Mouse (Mus musculus): ENCODE data around the gene Crispld2. TPM values are rescaled to one million over a fixed set of nuclear protein-coding genes. Genes with fewer than 3 reads are reported as not detected.

Crispld2 gene
- polyA plus RNA-seq, 1 experiment from 2014 or later: 3.4 TPM

DNA sequence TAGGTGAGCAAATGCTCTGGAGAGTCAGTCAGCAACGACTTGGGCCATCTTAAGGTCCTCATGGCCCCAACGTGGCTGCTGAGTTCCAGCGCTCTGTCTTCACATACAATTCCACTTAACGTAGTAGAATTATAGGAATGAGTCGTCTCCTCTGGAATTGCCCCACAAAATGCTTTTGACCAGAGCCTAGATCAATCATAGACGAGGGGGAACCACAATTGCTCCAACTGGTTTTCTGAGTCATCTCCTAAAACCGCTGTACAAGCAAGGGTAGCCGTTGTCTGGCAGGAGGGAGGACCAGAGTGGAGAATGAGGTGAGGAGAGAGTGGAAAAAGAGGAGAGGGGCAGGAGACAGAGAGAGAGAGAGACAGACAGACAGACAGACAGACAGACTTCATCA, 23.7 kb downstream of the Crispld2 start:
- Histone ChIP-seq H3K4me3 (no peak overlapping the region), H3K27ac (no peak overlapping the region), H3K4me2 (no peak overlapping the region), H3K9ac (no peak overlapping the region), H3K36me3 (no peaks in the 10 kb centered on the region), H3K27me3 (peaks cover 11% of the 10 kb centered on the region), H3K4me1 (replicated peaks) (peaks cover 16% of the 10 kb centered on the region), H3K9me3 (replicated peaks) (no peaks in the 10 kb centered on the region)
- 87% methylated on average over 8 of the region's 8 CpGs for WGBS
- no peak for ATAC-seq (replicated peaks; ENCODE audit: insufficient number of reproducible peaks, insufficient read depth, low FRiP score, low read depth)

DNA sequence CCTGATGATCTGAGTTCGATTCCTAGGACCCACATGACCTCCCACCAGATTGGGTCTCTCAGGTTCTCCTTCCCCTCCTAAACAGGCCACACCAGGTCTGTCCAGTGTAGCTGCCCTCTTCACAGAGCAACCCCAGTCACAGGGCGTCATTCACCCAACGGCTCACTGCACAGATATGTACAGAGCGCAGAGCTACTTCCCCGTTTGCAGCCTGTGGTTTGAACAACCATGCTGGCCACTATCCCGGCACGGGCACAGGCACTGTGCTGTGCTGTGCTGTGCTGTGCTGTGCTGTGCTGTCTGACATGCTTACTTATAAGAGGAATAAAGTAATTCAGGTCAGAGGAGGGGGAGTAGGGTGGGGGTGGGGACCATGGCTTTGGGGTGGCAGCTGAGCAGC, 24.2 kb downstream of the Crispld2 start:
- 69% methylated on average over 7 of the region's 7 CpGs for WGBS
- H3K27ac ChIP-seq: no peak overlapping the region
- H3K36me3 ChIP-seq: no peaks in the 10 kb centered on the region
- H3K4me3 ChIP-seq: no peak overlapping the region
- H3K27me3 ChIP-seq: peaks cover 11% of the 10 kb centered on the region
- H3K4me2 ChIP-seq: no peak overlapping the region
- no peak for ATAC-seq (replicated peaks; ENCODE audit: insufficient number of reproducible peaks, insufficient read depth, low FRiP score, low read depth)
- no peaks in the 10 kb centered on the region for H3K9me3 ChIP-seq (replicated peaks)
- H3K9ac ChIP-seq: no peak overlapping the region
- peaks cover 16% of the 10 kb centered on the region for H3K4me1 ChIP-seq (replicated peaks)

DNA sequence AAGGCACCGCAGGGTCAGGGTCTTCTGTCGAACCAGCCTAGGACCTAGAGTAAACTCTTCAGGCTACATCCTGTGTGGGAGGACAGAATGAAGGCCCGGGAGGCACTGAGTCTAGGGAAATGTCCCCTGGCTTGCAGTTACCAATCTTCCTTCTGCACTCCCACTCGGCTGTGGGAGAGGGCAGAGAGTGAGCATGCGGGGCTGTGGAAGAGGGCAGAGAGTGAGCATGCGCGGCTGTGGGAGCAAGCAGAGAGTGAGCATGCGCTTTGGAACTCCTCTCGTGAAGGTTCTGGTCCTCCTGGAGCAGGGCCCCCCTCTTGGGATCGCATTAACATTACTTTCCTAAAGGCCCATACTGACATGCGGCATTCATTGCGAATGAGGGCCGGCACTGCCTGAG, 25.1 kb downstream of the Crispld2 start:
- ATAC-seq (replicated peaks; ENCODE audit: insufficient number of reproducible peaks, insufficient read depth, low FRiP score, low read depth): no peak
- Histone ChIP-seq H3K9ac (no peak overlapping the region), H3K27ac (no peak overlapping the region), H3K4me3 (no peak overlapping the region), H3K4me1 (replicated peaks) (peaks cover 16% of the 10 kb centered on the region), H3K4me2 (no peak overlapping the region), H3K27me3 (peaks cover 5% of the 10 kb centered on the region; the same call in 1 of the 2 replicates), H3K9me3 (replicated peaks) (no peaks in the 10 kb centered on the region), H3K36me3 (no peaks in the 10 kb centered on the region)
- 86% methylated on average over 13 of the region's 13 CpGs for WGBS

DNA sequence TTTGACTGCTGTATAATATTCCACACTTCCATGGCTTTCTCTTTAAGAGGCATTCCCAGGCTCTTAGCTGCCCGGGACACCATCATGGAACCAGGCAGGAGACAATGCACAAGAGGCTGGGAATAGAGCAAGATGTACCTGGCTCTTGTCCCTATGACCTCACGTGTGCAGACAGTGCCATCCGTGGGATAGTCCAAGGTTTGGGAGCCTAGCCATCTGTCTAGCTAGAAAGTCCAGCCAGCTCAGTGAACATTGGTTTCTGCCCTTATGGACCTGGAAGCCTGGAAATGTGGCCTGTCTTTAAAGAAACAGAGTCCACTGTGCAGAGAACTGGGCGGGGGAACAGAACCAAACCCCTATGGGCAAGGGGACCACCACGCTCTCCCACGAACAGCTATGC, 25.5 kb downstream of the Crispld2 start:
- no peak overlapping the region for H3K9ac ChIP-seq
- WGBS: 94% methylated on average over 6 of the region's 6 CpGs
- H3K4me2 ChIP-seq: no peak overlapping the region
- no peak overlapping the region for H3K27ac ChIP-seq
- no peak for ATAC-seq (replicated peaks; ENCODE audit: insufficient number of reproducible peaks, insufficient read depth, low FRiP score, low read depth)
- peaks cover 4% of the 10 kb centered on the region; the same call in 1 of the 2 replicates for H3K27me3 ChIP-seq
- no peaks in the 10 kb centered on the region for H3K36me3 ChIP-seq
- peaks cover 16% of the 10 kb centered on the region for H3K4me1 ChIP-seq (replicated peaks)
- no peaks in the 10 kb centered on the region for H3K9me3 ChIP-seq (replicated peaks)
- no peak overlapping the region for H3K4me3 ChIP-seq

DNA sequence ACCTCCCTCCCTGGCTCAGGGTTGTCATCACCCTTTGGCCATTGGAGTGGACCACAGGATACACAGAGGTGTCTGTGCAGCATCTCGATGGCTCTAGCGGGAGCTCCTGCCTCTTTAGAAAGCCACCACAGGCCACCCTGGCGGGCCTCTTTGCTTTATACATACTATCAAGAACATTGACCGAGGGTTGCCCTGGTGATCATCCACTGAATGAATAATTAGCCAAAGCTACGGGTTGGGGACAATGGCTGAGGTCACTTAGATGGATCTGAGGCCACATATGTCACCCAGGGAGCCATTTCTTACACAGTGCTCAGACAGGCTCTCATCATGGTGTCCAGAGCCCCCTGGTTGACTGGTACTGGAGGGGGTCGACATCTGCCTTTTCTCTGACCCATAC, 26.1 kb downstream of the Crispld2 start:
- Histone ChIP-seq H3K4me1 (replicated peaks) (peaks cover 12% of the 10 kb centered on the region), H3K9ac (no peak overlapping the region), H3K27ac (no peak overlapping the region), H3K9me3 (replicated peaks) (no peaks in the 10 kb centered on the region), H3K4me2 (no peak overlapping the region), H3K27me3 (peaks cover 4% of the 10 kb centered on the region; the same call in 1 of the 2 replicates), H3K36me3 (no peaks in the 10 kb centered on the region), H3K4me3 (no peak overlapping the region)
- WGBS: 81% methylated on average over 6 of the region's 6 CpGs
- no peak for ATAC-seq (replicated peaks; ENCODE audit: insufficient number of reproducible peaks, insufficient read depth, low FRiP score, low read depth)

DNA sequence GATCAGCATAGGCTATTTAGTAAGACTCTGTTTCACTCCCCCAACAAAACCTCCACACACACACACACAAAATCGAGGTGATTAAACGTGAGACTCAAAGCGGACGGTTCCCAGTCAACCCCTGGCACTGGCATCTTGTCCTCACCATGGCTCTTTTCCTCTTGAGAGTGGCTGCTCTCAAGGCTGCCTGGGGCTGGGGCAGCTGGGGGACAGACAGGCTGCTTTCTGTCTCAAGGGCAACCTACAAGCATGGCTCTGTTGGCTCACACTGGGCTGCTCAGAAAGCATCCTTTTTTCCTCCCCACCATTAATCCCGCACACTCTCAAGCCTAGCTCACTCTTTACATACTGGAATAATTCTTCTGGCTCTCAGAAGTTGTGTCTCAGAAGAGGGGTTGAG, 27.1 kb downstream of the Crispld2 start:
- peaks cover 4% of the 10 kb centered on the region for H3K4me1 ChIP-seq (replicated peaks)
- ATAC-seq (replicated peaks; ENCODE audit: insufficient number of reproducible peaks, insufficient read depth, low FRiP score, low read depth): no peak
- H3K9me3 ChIP-seq (replicated peaks): no peaks in the 10 kb centered on the region
- 82% methylated on average over 5 of the region's 5 CpGs for WGBS
- no peak overlapping the region for H3K4me3 ChIP-seq
- H3K27ac ChIP-seq: no peak overlapping the region
- no peak overlapping the region for H3K9ac ChIP-seq
- H3K27me3 ChIP-seq: peaks cover 4% of the 10 kb centered on the region; the same call in 1 of the 2 replicates
- H3K4me2 ChIP-seq: no peak overlapping the region
- H3K36me3 ChIP-seq: no peaks in the 10 kb centered on the region

DNA sequence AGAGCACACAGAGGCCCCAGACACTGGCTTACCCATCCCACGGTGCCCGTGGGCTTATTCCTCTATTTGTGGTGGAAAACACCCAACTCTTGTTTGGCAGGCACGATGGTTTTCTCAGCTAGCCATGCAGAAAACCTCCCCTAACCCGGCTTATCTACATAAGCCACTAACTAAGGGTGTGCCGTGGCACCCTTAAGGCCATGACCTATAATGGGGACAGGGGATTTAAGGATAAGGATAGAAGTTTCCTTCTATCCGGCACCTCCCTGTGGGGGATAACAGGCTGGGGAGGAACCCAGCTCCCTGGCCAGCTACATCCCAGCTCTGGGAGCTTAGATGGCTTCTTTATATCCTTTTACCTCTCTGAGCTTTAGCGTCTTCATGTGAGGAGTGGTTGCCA, 28.1 kb downstream of the Crispld2 start:
- 65% methylated on average over 7 of the region's 7 CpGs for WGBS
- Histone ChIP-seq H3K4me2 (no peak overlapping the region), H3K4me1 (replicated peaks) (no peaks in the 10 kb centered on the region), H3K36me3 (no peaks in the 10 kb centered on the region), H3K27me3 (peaks cover 4% of the 10 kb centered on the region; the same call in 1 of the 2 replicates), H3K27ac (no peak overlapping the region), H3K9me3 (replicated peaks) (no peaks in the 10 kb centered on the region), H3K4me3 (no peak overlapping the region), H3K9ac (no peak overlapping the region)
- ATAC-seq (replicated peaks; ENCODE audit: insufficient number of reproducible peaks, insufficient read depth, low FRiP score, low read depth): no peak

DNA sequence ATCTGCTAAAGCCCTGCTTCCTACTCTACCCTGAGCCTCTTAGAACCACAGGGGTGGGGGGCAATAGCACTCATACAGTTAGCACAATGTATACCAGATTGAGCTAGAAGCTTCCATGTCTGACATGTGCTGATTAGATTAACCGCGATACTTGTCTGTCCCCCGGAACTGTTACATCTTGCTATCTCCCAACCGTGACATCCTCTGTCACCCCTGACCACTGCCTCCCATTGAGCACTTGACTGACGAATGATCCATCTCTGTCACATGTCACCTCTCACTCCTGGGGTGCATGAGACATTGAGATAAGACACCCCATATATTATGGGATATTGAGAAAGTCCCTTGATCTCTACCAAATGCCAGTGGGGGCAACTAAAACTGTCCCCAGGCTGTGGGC, 34.0 kb downstream of the Crispld2 start:
- Histone ChIP-seq H3K9ac (no peak overlapping the region), H3K9me3 (replicated peaks) (no peaks in the 10 kb centered on the region), H3K27me3 (0 out of 2 replicates have a peak, but pooled peaks cover 7% of the 10 kb centered on the region), H3K4me3 (no peak overlapping the region), H3K4me2 (no peak overlapping the region), H3K4me1 (replicated peaks) (no peaks in the 10 kb centered on the region), H3K36me3 (no peaks in the 10 kb centered on the region), H3K27ac (no peak overlapping the region)
- WGBS: 44% methylated on average over 5 of the region's 5 CpGs
- no peak for ATAC-seq (replicated peaks; ENCODE audit: insufficient number of reproducible peaks, insufficient read depth, low FRiP score, low read depth)

DNA sequence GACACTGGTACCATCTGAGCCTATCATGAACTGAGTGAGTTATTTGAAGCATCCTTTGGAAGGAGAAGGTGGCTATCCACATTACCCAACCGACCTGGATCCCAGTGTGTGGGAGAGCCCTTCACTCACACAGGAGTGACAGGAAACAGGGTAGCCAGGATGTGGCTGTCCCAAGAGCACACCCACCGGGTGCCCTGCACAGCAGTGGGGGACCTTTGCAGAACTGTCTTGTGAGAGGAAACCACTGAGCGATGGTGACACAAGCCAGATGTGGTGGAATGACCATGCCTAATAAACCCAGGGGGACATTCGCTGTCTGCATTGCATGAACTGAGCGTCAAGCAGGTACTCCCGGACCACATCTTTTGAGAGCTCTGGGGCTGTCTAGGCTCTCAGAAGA, 34.8 kb downstream of the Crispld2 start:
- ATAC-seq (replicated peaks; ENCODE audit: insufficient number of reproducible peaks, insufficient read depth, low FRiP score, low read depth): no peak
- no peaks in the 10 kb centered on the region for H3K4me1 ChIP-seq (replicated peaks)
- H3K4me2 ChIP-seq: no peak overlapping the region
- no peak overlapping the region for H3K27ac ChIP-seq
- no peak overlapping the region for H3K4me3 ChIP-seq
- no peaks in the 10 kb centered on the region for H3K36me3 ChIP-seq
- WGBS: 67% methylated on average over 6 of the region's 6 CpGs
- H3K9ac ChIP-seq: no peak overlapping the region
- no peaks in the 10 kb centered on the region for H3K9me3 ChIP-seq (replicated peaks)
- 0 out of 2 replicates have a peak, but pooled peaks cover 7% of the 10 kb centered on the region for H3K27me3 ChIP-seq

DNA sequence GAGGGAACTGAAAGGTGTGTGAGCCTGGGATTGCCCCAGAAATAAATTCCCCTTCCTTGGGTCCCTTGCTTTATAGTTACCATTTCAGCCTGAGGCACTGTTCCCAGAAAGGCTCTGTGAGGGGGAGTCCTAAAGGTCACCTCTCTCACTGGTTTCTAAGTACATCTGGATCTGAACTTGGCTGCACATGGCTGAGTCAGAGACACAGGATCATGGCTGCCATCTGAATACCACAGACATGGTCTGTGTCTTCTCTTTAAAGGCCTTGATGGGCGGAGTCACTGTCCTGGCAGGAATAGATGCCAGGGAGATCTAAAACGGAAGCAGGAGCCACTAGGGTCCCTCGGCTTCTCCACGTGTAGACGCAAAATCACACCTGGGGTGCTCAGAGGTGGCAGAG, 38.2 kb downstream of the Crispld2 start:
- Histone ChIP-seq H3K9ac (no peak overlapping the region), H3K27me3 (0 out of 2 replicates have a peak, but pooled peaks cover 7% of the 10 kb centered on the region), H3K4me2 (no peak overlapping the region), H3K4me1 (replicated peaks) (no peaks in the 10 kb centered on the region), H3K4me3 (no peak overlapping the region), H3K27ac (no peak overlapping the region), H3K9me3 (replicated peaks) (no peaks in the 10 kb centered on the region), H3K36me3 (no peaks in the 10 kb centered on the region)
- 59% methylated on average over 5 of the region's 5 CpGs for WGBS
- ATAC-seq (replicated peaks; ENCODE audit: insufficient number of reproducible peaks, insufficient read depth, low FRiP score, low read depth): no peak

DNA sequence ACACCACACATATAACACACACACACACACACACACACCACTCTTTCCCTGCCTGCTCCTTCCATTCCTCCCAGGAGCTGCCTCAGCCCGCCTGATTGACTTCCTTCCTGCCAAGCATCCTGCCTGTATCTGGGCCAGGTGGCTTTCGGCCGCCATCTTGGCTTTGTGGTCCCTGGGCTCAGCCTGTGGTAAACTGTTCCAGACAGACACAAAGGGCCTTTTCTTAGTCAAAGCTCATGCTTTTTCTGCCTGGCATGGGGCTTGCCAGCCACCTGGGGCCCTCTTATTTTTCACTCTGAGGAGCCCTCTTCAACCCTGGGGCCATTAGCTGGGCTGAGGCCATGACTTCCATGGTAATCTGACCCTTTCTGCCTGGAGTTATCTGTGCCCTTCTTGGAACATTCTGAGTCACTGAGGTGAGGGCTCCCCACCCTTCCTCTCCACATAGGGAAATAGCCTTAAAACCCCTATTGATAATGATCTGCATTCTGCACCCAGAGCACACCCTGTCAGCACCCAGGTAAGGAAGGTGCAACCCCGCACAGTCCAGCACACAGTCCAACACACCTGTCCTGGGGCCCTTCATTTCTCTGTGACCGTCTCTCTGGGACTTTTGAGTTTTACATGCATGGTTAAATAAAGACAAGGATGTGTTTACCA, 40.4 kb downstream of the Crispld2 start:
- no peaks in the 10 kb centered on the region for H3K9me3 ChIP-seq (replicated peaks)
- H3K4me1 ChIP-seq (replicated peaks): peaks cover 20% of the 10 kb centered on the region
- no peaks in the 10 kb centered on the region for H3K36me3 ChIP-seq
- no peak overlapping the region for H3K4me3 ChIP-seq
- 82% methylated on average over 5 of the region's 5 CpGs for WGBS
- H3K27ac ChIP-seq: no peak overlapping the region
- H3K4me2 ChIP-seq: no peak overlapping the region
- H3K27me3 ChIP-seq: peaks cover 4% of the 10 kb centered on the region; the same call in 1 of the 2 replicates
- ATAC-seq (replicated peaks; ENCODE audit: insufficient number of reproducible peaks, insufficient read depth, low FRiP score, low read depth): no peak
- no peak overlapping the region for H3K9ac ChIP-seq

DNA sequence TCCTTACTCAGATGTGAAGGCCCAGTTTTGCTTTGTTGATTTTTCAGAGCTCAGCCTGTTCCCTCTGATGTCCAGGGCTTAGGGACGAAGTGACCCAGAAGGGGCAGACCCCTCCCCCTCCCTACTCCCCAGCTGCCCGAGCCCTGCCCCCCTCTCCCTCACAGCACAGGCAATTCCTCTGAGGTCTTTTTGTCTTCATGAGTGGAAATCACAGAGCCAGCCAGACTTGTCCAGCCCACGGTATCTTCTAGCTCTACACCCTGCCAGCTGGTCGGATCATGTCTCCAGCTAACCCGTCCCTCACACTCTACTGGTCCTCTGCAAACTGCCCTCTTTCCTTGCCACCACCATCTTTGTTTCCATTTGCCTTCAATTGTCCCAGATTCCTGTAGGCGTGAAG, 42.2 kb downstream of the Crispld2 start:
- Histone ChIP-seq H3K36me3 (no peaks in the 10 kb centered on the region), H3K4me1 (replicated peaks) (peaks cover 24% of the 10 kb centered on the region), H3K9me3 (replicated peaks) (no peaks in the 10 kb centered on the region), H3K4me3 (no peak overlapping the region), H3K27me3 (peaks cover 13% of the 10 kb centered on the region; the same call in 1 of the 2 replicates), H3K9ac (no peak overlapping the region), H3K4me2 (no peak overlapping the region), H3K27ac (no peak overlapping the region)
- no peak for ATAC-seq (replicated peaks; ENCODE audit: insufficient number of reproducible peaks, insufficient read depth, low FRiP score, low read depth)
- WGBS: 62% methylated on average over 6 of the region's 6 CpGs

All from heart, embryonic 15.5 days (tissue).